In genomic region chr9:67301571-67301970, GRCm38 (mm10) we compare ENCODE assay signal across 22 mouse cellular contexts.
"Had no signal": no experiment of that assay in that cellular context is flagged by ENCODE, and none has a peak within 500 bp of the region (broad histone marks: within the 10 kb centered on the region; RNA-seq: fewer than 3 reads in every experiment).

No protein-coding gene starts in this region.

- DNase-seq: gastrocnemius, postnatal 14 days; gastrocnemius, postnatal 36 days; heart, adult 18-20 months; heart, postnatal 14 days; heart, postnatal 36 days; kidney, adult 9 months; kidney, postnatal 14 days; kidney, postnatal 36 days; layer of hippocampus, postnatal 36 days; left cerebral cortex, postnatal 4 days had no signal

- H3K9ac ChIP-seq: heart, embryonic 12.5 days; hindbrain, embryonic 13.5 days; hindbrain, embryonic 15.5 days; kidney, embryonic 15.5 days; limb, embryonic 13.5 days; limb, embryonic 15.5 days; liver, embryonic 12.5 days; liver, embryonic 14.5 days had no signal

- H3K36me3 ChIP-seq: kidney, embryonic 15.5 days; liver, embryonic 12.5 days had no signal

- H3K4me2 ChIP-seq: heart, embryonic 12.5 days; hindbrain, embryonic 13.5 days; hindbrain, embryonic 15.5 days; kidney, embryonic 15.5 days; limb, embryonic 13.5 days; limb, embryonic 15.5 days; liver, embryonic 12.5 days had no signal

- H3K4me1 ChIP-seq: heart, embryonic 10.5 days; heart, embryonic 12.5 days; hindbrain, embryonic 13.5 days; hindbrain, embryonic 15.5 days; kidney, embryonic 15.5 days; liver, embryonic 12.5 days had no signal

- ATAC-seq: hindbrain, postnatal 0 days; intestine, embryonic 16.5 days; liver, embryonic 12.5 days had no signal

- H3K27me3 ChIP-seq: heart, embryonic 12.5 days; hindbrain, embryonic 13.5 days; hindbrain, embryonic 15.5 days; kidney, embryonic 15.5 days; limb, embryonic 13.5 days; limb, embryonic 15.5 days; liver, embryonic 12.5 days had no signal

- H3K27ac ChIP-seq: heart, embryonic 10.5 days; hindbrain, embryonic 13.5 days; hindbrain, embryonic 15.5 days; hindbrain, postnatal 0 days; kidney, embryonic 15.5 days; kidney, postnatal 0 days; limb, embryonic 13.5 days; limb, embryonic 15.5 days; liver, embryonic 12.5 days; liver, embryonic 14.5 days had no signal

- H3K9me3 ChIP-seq: heart, embryonic 10.5 days; heart, embryonic 12.5 days; hindbrain, embryonic 13.5 days; hindbrain, embryonic 15.5 days; kidney, embryonic 15.5 days; limb, embryonic 13.5 days; limb, embryonic 15.5 days; liver, embryonic 12.5 days had no signal

- H3K4me3 ChIP-seq: heart, embryonic 10.5 days; heart, embryonic 12.5 days; hindbrain, embryonic 13.5 days; hindbrain, embryonic 15.5 days; kidney, embryonic 15.5 days; limb, embryonic 13.5 days; limb, embryonic 15.5 days; liver, embryonic 12.5 days had no signal
